Mouse (Mus musculus) myocyte (in vitro differentiated cells): ENCODE measurements around the gene Fam118a.
"Not testable (repeated sequence)": the region's sequence is repeated elsewhere in the genome, so short reads cannot be mapped to it uniquely, and the experiment has no call there.

ENCODE experiments used
- MAX ChIP-seq: IDR thresholded peaks from one replicate; pipeline ENCODE4 v1.6.1; 2011; ENCODE audit warnings: low read depth, mild to moderate bottlenecking, control low read depth
- POLR2A ChIP-seq: IDR thresholded peaks from one replicate; pipeline ENCODE4 v1.6.1; 2011; ENCODE audit warnings: low read depth, mild to moderate bottlenecking, control low read depth, moderate library complexity; ENCODE audit not compliant: insufficient read length
- TCF3 ChIP-seq: IDR thresholded peaks from one replicate; pipeline ENCODE4 v1.6.1; 2011; ENCODE audit warnings: low read depth, control low read depth; ENCODE audit not compliant: insufficient read length
- USF1 ChIP-seq: IDR thresholded peaks from one replicate; pipeline ENCODE4 v1.6.1; 2011; ENCODE audit warnings: low read depth, mild to moderate bottlenecking, control low read depth, moderate library complexity

DNA sequence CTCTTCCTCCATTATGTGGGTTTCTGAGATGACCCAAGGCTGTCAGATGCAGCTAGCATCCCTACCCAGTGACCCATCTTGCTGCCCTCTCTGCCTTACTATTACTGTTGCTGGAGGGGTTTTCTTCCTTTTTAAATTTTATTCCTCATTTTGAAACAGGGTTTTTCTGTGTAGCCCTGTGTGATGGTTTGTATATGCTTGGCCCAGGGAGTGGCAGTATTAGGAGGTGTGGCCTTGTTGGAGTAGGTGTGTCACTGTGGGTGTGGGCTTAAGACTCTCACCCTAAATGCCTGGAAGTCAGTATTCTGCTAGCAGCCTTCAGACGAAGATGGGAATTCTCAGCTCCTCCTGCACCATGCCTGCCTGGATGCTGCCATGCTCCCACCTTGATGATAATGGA is at the start of gene Fam118a:
- not testable (repeated sequence) for TF ChIP-seq POLR2A, MAX, USF1, TCF3
